Mouse (Mus musculus): ENCODE results near the gene Nup62. TPM values are rescaled to one million over a fixed set of nuclear protein-coding genes. Genes with fewer than 3 reads are reported as not detected.

Nup62 gene
- total and polyA plus RNA-seq, 3 experiments = 94.9 to 157 (median 96.5) TPM

- Histone ChIP-seq H3K27me3 (ENCODE audit: insufficient read depth, low read length) (no peaks in the 10 kb centered on the region), H3K4me1 (ENCODE audit: insufficient read depth, low read depth, low read length) (peaks cover 38% of the 10 kb centered on the region), H3K9me3 (replicated peaks) (peaks cover 14% of the 10 kb centered on the region), H3K36me3 (replicated peaks) (peaks cover 100% of the 10 kb centered on the region), H3K4me3 (ENCODE audit: low read depth, low read length) (peak overlapping the region; percentile 31; the same call in 1 of the 2 replicates)
- no peak for DNase-seq (ENCODE audit: low spot score)
- TF ChIP-seq GATA1 (IDR thresholded peaks at IDR 0.05; ENCODE audit: borderline replicate concordance, low read length) (no peak), POLR2AphosphoS5 (IDR thresholded peaks at IDR 0.05; ENCODE audit: insufficient replicate concordance, low read depth, low read length) (no peak), TAL1 (conservative IDR thresholded peaks at IDR 0.05; ENCODE audit: low read depth, low read length) (no peak), CTCF (IDR thresholded peaks at IDR 0.05; ENCODE audit: low read depth, low read length) (no peak), GATA2 (IDR thresholded peaks at IDR 0.05; ENCODE audit: borderline replicate concordance, low read depth, low read length) (no peak)
- no peak for ATAC-seq (ENCODE audit: extremely low read depth, insufficient number of reproducible peaks, low FRiP score, poor library complexity, severe bottlenecking)
These were observed 23.8 kb downstream of the Nup62 start for GRCm38 (mm10) chr7:44839491-44840191.

- Histone ChIP-seq H3K27me3 (ENCODE audit: insufficient read depth, low read length) (no peaks in the 10 kb centered on the region), H3K36me3 (replicated peaks) (peaks cover 100% of the 10 kb centered on the region), H3K9me3 (replicated peaks) (peaks cover 14% of the 10 kb centered on the region), H3K4me3 (ENCODE audit: low read depth, low read length) (no peak overlapping the region), H3K4me1 (ENCODE audit: insufficient read depth, low read depth, low read length) (peaks cover 37% of the 10 kb centered on the region)
- no peak for ATAC-seq (ENCODE audit: extremely low read depth, insufficient number of reproducible peaks, low FRiP score, poor library complexity, severe bottlenecking)
- no peak for DNase-seq (ENCODE audit: low spot score)
- TF ChIP-seq GATA1 (IDR thresholded peaks at IDR 0.05; ENCODE audit: borderline replicate concordance, low read length) = no peak
- TF ChIP-seq CTCF (IDR thresholded peaks at IDR 0.05; ENCODE audit: low read depth, low read length) = no peak
- no peak for TF ChIP-seq TAL1 (conservative IDR thresholded peaks at IDR 0.05; ENCODE audit: low read depth, low read length)
- TF ChIP-seq POLR2AphosphoS5 (IDR thresholded peaks at IDR 0.05; ENCODE audit: insufficient replicate concordance, low read depth, low read length) = no peak
- TF ChIP-seq GATA2 (IDR thresholded peaks at IDR 0.05; ENCODE audit: borderline replicate concordance, low read depth, low read length) = no peak
These were observed 24.5 kb downstream of the Nup62 start for GRCm38 (mm10) chr7:44840426-44840825.

- ATAC-seq (ENCODE audit: extremely low read depth, insufficient number of reproducible peaks, low FRiP score, poor library complexity, severe bottlenecking) = no peak
- TF ChIP-seq POLR2AphosphoS5 (IDR thresholded peaks at IDR 0.05; ENCODE audit: insufficient replicate concordance, low read depth, low read length) (no peak; the same call in 1 of the 2 replicates), GATA2 (IDR thresholded peaks at IDR 0.05; ENCODE audit: borderline replicate concordance, low read depth, low read length) (no peak), GATA1 (IDR thresholded peaks at IDR 0.05; ENCODE audit: borderline replicate concordance, low read length) (no peak), TAL1 (conservative IDR thresholded peaks at IDR 0.05; ENCODE audit: low read depth, low read length) (no peak), CTCF (IDR thresholded peaks at IDR 0.05; ENCODE audit: low read depth, low read length) (no peak)
- Histone ChIP-seq H3K36me3 (replicated peaks) (peaks cover 100% of the 10 kb centered on the region), H3K4me1 (ENCODE audit: insufficient read depth, low read depth, low read length) (peaks cover 31% of the 10 kb centered on the region), H3K27me3 (ENCODE audit: insufficient read depth, low read length) (no peaks in the 10 kb centered on the region), H3K4me3 (ENCODE audit: low read depth, low read length) (no peak overlapping the region), H3K9me3 (replicated peaks) (peaks cover 14% of the 10 kb centered on the region)
- no peak for DNase-seq (ENCODE audit: low spot score)
These were observed 26.1 kb downstream of the Nup62 start for GRCm38 (mm10) chr7:44841825-44842463.

- no peak for TF ChIP-seq POLR2AphosphoS5 (IDR thresholded peaks at IDR 0.05; ENCODE audit: insufficient replicate concordance, low read depth, low read length)
- no peak for TF ChIP-seq TAL1 (conservative IDR thresholded peaks at IDR 0.05; ENCODE audit: low read depth, low read length)
- TF ChIP-seq GATA1 (IDR thresholded peaks at IDR 0.05; ENCODE audit: borderline replicate concordance, low read length) = no peak
- TF ChIP-seq CTCF (IDR thresholded peaks at IDR 0.05; ENCODE audit: low read depth, low read length) = no peak
- peaks cover 81% of the 10 kb centered on the region for H3K36me3 ChIP-seq (replicated peaks)
- DNase-seq (ENCODE audit: low spot score) (no peak), ATAC-seq (ENCODE audit: extremely low read depth, insufficient number of reproducible peaks, low FRiP score, poor library complexity, severe bottlenecking) (no peak)
- H3K4me1 ChIP-seq (ENCODE audit: insufficient read depth, low read depth, low read length) = peaks cover 39% of the 10 kb centered on the region
- no peak overlapping the region for H3K4me3 ChIP-seq (ENCODE audit: low read depth, low read length)
- H3K27me3 ChIP-seq (ENCODE audit: insufficient read depth, low read length) = no peaks in the 10 kb centered on the region
- peaks cover 6% of the 10 kb centered on the region for H3K9me3 ChIP-seq (replicated peaks)
These were observed 29.1 kb downstream of the Nup62 start for GRCm38 (mm10) chr7:44845006-44845405.

- H3K9me3 ChIP-seq (replicated peaks) = no peaks in the 10 kb centered on the region
- no peak for ATAC-seq (ENCODE audit: extremely low read depth, insufficient number of reproducible peaks, low FRiP score, poor library complexity, severe bottlenecking)
- no peak overlapping the region for H3K4me3 ChIP-seq (ENCODE audit: low read depth, low read length)
- H3K27me3 ChIP-seq (ENCODE audit: insufficient read depth, low read length) = no peaks in the 10 kb centered on the region
- no peak for DNase-seq (ENCODE audit: low spot score)
- peaks cover 48% of the 10 kb centered on the region for H3K4me1 ChIP-seq (ENCODE audit: insufficient read depth, low read depth, low read length)
- peaks cover 77% of the 10 kb centered on the region for H3K36me3 ChIP-seq (replicated peaks)
- TF ChIP-seq GATA2 (IDR thresholded peaks at IDR 0.05; ENCODE audit: borderline replicate concordance, low read depth, low read length) (no peak), POLR2AphosphoS5 (IDR thresholded peaks at IDR 0.05; ENCODE audit: insufficient replicate concordance, low read depth, low read length) (no peak), GATA1 (IDR thresholded peaks at IDR 0.05; ENCODE audit: borderline replicate concordance, low read length) (no peak), TAL1 (conservative IDR thresholded peaks at IDR 0.05; ENCODE audit: low read depth, low read length) (no peak), CTCF (IDR thresholded peaks at IDR 0.05; ENCODE audit: low read depth, low read length) (no peak)
These were observed 30.9 kb downstream of the Nup62 start for GRCm38 (mm10) chr7:44846804-44847203.

GRCm38 (mm10) chr7:44847772-44848171 lies 31.9 kb downstream of the Nup62 start:
- DNase-seq (ENCODE audit: low spot score) (no peak), ATAC-seq (ENCODE audit: extremely low read depth, insufficient number of reproducible peaks, low FRiP score, poor library complexity, severe bottlenecking) (no peak)
- peak overlapping the region; percentile 95 for H3K4me3 ChIP-seq (ENCODE audit: low read depth, low read length)
- H3K9me3 ChIP-seq (replicated peaks) = no peaks in the 10 kb centered on the region
- H3K36me3 ChIP-seq (replicated peaks) = peaks cover 77% of the 10 kb centered on the region
- H3K27me3 ChIP-seq (ENCODE audit: insufficient read depth, low read length) = no peaks in the 10 kb centered on the region
- H3K4me1 ChIP-seq (ENCODE audit: insufficient read depth, low read depth, low read length) = peaks cover 55% of the 10 kb centered on the region
- TF ChIP-seq TAL1 (conservative IDR thresholded peaks at IDR 0.05; ENCODE audit: low read depth, low read length) (no peak), GATA2 (IDR thresholded peaks at IDR 0.05; ENCODE audit: borderline replicate concordance, low read depth, low read length) (no peak), GATA1 (IDR thresholded peaks at IDR 0.05; ENCODE audit: borderline replicate concordance, low read length) (no peak), CTCF (IDR thresholded peaks at IDR 0.05; ENCODE audit: low read depth, low read length) (no peak), POLR2AphosphoS5 (IDR thresholded peaks at IDR 0.05; ENCODE audit: insufficient replicate concordance, low read depth, low read length) (no peak)
